Mouse (Mus musculus) brown adipose tissue, adult 24 weeks (tissue): ENCODE data around the gene Traf5. TPM values are rescaled to one million over a fixed set of nuclear protein-coding genes. Genes with fewer than 3 reads are reported as not detected.

ENCODE experiments used
- H3K27ac ChIP-seq: fragments of 200-500 bp; replicated peaks from 2 replicates; pipeline ENCODE4 v1.5.1; 2012; ENCODE audit warnings: low read depth, mild to moderate bottlenecking, low read length
- H3K4me1 ChIP-seq: fragments of 200-500 bp; 2 replicates; pipeline ENCODE4 v1.6.1; 2012; ENCODE audit warnings: low read length, mixed read lengths; ENCODE audit not compliant: control insufficient read depth, insufficient read depth, insufficient read length
- H3K4me3 ChIP-seq: fragments of 200-500 bp; 2 replicates; pipeline ENCODE4 v1.5.1; 2012; ENCODE audit warnings: low read depth, mild to moderate bottlenecking, low read length, moderate library complexity; ENCODE audit not compliant: insufficient read depth
- polyA plus RNA-seq: library from polyadenylated mRNA; stranded (reverse); fragments of >200 nt; gene quantifications from 2 replicates; pipeline ENCODE4 v1.2.4, GENCODE M21; 2012; ENCODE audit not compliant: missing spikeins, insufficient read depth, insufficient read length

Traf5 gene
- polyA plus RNA-seq, 1 experiment, result 3.1 TPM

DNA sequence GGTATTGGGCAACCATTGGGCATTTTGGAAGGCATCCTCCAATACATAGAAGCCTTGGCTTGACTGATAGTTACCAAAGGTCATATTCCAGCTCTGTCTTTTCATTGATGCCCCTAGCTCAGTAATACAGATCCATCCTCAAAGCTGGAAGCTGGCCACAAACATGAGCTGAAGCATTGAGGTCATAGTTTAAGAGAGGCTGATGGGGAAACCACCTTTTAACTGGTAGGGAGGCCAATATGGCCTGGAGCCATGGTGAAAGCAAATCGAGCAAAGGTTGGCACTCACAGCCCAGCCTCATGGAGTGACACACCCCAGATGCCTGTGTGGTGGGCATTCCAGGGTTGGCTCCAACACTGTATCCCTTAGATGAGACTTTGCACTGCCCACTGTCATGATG, 9.7 kb downstream of the Traf5 start:
- no peak overlapping the region for H3K27ac ChIP-seq
- peaks cover 11% of the 10 kb centered on the region; the same call in 1 of the 2 replicates for H3K4me1 ChIP-seq
- H3K4me3 ChIP-seq, result no peak overlapping the region

DNA sequence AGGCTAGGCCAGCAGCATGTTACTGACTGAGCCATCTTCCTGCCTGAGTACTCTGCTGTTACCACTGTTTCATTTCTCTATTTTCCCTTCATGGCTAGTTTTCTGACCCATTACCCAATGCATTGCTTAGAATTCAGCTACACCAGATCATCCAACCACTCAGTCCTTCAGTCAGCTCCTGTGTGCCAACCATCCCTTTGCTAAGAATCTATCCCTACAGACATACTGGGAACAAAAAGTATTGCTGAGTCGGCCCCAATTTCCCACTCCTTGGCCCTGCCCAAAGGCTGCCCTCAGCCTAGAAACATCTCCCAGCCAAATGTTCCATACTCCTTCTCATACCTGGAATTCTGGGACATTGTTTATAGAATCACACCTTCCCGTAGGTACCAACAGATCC, 11.2 kb downstream of the Traf5 start:
- Histone ChIP-seq H3K27ac (no peak overlapping the region), H3K4me3 (no peak overlapping the region), H3K4me1 (peaks cover 20% of the 10 kb centered on the region)

DNA sequence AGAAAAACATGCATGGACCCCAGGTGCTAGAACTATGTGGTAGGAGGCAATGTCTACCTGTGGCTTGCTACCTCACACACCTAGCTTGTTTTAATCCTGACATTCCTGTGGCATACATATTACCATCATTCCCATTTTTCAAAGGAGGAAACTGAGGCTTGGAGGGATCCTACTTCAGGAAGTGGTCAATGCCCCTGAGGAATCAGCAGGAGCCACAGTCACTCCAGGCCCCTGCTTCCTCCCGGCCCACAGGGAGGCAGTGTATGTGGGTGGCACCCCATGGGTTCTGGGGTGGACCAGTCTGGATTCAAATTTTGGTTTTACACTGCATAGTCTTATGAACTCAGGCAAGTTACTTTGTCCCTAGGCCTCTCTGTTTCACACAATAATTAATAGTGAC, 13.2 kb downstream of the Traf5 start:
- peaks cover 24% of the 10 kb centered on the region for H3K4me1 ChIP-seq
- peak overlapping the region; percentile 59 for H3K27ac ChIP-seq
- H3K4me3 ChIP-seq, result no peak overlapping the region

DNA sequence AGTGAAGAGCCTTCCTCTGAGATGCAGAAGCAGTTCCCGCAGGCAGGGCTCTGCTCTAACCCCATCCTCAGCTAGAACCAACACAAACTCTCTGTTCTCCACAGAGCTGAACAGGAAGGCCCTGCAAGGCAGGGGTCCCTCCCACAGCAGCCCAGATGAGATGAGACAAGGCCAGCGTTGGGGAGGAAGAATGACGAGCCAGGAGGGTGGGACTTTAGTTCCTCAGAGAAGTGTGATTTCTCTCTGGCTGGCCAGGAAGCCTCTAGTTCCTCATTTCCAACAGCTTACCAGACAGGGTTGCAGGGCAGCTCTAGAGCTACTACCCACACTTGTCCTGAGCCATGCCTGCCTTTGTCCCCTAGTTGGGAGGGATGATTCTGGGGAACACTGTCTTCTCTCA, 14.0 kb downstream of the Traf5 start:
- Histone ChIP-seq H3K4me3 (no peak overlapping the region), H3K4me1 (peaks cover 24% of the 10 kb centered on the region), H3K27ac (peak overlapping the region; percentile 59)

GRCm38 (mm10) chr1:192076796-192077535, 15.4 kb downstream of the Traf5 start:
- Histone ChIP-seq H3K4me3 (no peak overlapping the region), H3K27ac (peak overlapping the region; percentile 26), H3K4me1 (peaks cover 24% of the 10 kb centered on the region)

DNA sequence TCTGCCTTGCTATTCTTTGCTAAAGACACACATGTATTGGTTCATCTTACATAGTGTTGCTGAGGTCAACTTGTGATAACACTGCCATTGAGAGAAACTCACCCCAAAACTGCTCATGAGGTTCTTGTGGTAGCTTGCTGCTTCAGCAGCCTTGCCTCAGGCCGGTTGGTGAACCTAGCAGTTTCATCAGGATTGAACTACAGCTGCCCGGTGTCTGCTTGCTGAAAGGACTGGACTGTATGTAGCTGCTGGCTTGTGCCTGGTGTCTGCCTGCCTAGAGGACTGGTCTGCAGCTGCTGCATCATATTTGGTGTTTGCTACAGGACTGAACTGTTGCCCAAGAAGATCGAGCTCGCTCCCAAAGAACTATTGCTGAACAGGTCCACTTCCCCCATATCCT, 16.3 kb downstream of the Traf5 start:
- Histone ChIP-seq H3K4me3 (no peak overlapping the region), H3K4me1 (peaks cover 24% of the 10 kb centered on the region), H3K27ac (no peak overlapping the region)

- H3K4me3 ChIP-seq, result no peak overlapping the region
- no peak overlapping the region for H3K27ac ChIP-seq
- H3K4me1 ChIP-seq, result peaks cover 31% of the 10 kb centered on the region
Observed at GRCm38 (mm10) chr1:192074824-192075223, 17.5 kb downstream of the Traf5 start.

DNA sequence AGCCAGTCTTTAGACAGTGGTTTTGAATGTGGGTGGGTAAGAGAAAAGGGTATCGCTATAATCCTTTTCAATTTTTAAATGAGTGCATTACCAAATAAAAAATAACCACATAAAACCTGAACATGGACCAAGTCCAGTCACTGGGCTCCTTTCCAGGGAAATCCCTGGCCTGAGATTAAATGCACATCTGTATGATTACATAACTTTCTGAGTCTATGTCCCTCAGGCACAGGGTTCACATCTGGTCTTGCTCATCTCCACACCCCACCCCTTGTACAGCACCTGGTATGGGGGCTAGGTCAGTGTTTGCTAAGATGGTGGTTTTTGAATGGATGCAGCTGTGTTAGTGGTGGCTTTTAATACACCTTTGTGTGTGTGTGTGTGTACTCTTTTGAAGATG, 19.9 kb downstream of the Traf5 start:
- no peak overlapping the region for H3K27ac ChIP-seq
- no peak overlapping the region for H3K4me3 ChIP-seq
- peaks cover 18% of the 10 kb centered on the region for H3K4me1 ChIP-seq

DNA sequence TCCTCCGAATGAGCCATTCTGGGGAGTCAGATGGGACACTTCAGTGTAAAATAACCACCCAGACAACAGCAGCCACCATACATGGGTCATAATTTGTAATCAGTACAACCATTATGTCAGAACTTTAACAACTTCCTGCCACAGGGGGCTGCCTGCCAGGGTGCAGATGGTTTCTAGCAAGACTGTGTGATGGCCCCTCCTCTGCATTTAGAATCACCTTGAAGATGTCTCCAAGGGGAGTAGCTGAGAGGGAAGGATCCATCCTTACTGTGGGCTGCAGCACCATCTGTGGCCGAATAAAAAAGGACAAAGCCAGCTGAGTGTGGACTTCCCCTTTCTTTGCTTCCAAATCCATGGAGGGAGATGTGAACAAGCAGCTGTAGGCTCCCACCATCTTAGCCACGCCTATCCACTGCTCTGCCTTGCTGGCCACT, 21.7 kb downstream of the Traf5 start:
- peaks cover 10% of the 10 kb centered on the region for H3K4me1 ChIP-seq
- no peak overlapping the region for H3K4me3 ChIP-seq
- H3K27ac ChIP-seq, result no peak overlapping the region

DNA sequence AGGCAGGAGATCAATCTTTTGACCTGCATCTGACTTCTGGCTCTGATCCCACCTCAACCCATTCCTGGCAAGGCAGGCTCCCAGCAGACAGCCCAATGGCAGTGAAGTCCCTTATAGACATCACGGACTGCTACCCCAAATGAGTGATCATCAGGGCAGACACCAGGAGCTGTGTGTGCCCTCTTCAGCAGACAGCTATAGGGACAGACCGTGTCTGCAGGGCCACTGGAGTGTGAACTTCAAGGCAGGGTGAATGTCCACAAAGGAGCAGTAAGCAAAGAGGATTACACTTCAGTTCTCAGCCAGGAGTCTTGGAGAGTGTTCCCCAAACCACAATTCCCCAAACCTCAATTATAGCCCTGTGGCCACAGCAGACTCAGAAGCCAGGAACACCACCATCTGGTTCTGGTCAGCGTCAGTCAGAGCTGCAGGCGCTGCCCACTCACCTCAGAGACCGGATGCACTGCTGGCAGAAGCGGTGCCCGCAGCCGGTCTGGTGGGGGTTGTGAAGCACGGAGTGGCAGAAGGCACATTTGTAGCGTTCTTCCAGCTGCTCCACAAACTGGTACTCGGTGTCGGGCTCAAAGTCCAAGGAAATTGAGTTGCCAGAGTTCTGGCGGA, 22.3 kb downstream of the Traf5 start:
- no peak overlapping the region for H3K4me3 ChIP-seq
- no peak overlapping the region for H3K27ac ChIP-seq

GRCm38 (mm10) chr1:192068188-192068587, 24.2 kb downstream of the Traf5 start:
- Histone ChIP-seq H3K4me3 (no peak overlapping the region), H3K27ac (no peak overlapping the region), H3K4me1 (peaks cover 7% of the 10 kb centered on the region; the same call in 1 of the 2 replicates)

More for the DNA sequence above, 22.3 kb downstream of the Traf5 start:
- peaks cover 10% of the 10 kb centered on the region for H3K4me1 ChIP-seq

DNA sequence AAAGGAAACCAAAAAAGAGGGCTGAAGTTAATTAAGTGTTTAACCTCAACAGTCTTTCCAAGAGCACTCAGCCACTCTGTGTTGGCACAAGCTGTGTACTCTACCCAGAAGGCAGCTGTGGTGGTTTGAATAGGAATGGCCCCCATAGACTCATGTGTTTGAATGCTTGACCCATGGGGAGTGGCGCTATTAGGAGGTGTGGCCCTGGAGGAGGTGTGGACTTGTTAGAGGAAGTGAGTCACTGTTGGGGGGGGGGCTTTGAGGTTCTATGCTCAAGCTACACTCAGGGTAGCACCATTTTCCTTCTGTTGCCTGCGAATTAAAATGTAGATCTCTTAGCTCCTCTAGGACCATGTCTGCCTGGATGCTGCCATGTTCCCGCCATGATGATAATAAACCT, 25.4 kb downstream of the Traf5 start:
- Histone ChIP-seq H3K4me1 (peaks cover 7% of the 10 kb centered on the region; the same call in 1 of the 2 replicates), H3K4me3 (no peak overlapping the region), H3K27ac (no peak overlapping the region)

- Histone ChIP-seq H3K4me1 (no peaks in the 10 kb centered on the region), H3K27ac (no peak overlapping the region), H3K4me3 (no peak overlapping the region)
Observed at GRCm38 (mm10) chr1:192063209-192063946, 29.0 kb downstream of the Traf5 start.

- no peaks in the 10 kb centered on the region for H3K4me1 ChIP-seq
- no peak overlapping the region for H3K27ac ChIP-seq
- no peak overlapping the region for H3K4me3 ChIP-seq
Observed at GRCm38 (mm10) chr1:192062682-192063081, 29.7 kb downstream of the Traf5 start.

DNA sequence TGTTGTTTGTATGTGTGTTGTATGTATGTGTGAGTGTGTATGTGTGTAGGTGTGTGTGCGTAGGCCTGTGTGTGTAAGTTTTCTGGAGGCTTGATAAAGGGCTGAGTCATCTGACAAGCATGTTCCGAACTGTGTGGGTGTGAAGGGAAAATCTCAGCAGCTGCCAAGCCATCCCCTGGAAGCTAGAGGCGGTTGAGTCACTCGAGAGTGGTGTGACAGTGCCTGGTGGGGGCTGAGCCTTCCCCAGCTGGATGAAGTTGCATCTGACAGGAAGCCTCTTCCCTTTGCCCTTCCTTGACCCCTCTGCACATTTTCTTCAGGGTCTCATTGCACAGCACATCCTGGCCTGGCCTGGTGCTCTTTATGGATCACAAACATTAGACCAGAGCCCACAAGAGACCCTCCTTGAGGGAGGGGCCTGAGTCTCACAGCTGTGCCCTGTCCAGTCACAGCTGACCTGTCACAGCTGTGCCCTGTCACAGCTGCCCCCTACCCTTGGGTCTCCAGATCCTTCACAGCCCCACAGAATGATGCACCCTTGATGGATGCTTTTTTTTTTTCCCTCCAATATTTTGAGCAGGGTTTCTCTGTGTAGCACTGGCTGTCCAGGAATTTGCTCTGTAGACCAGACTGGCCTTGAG, 30.6 kb downstream of the Traf5 start:
- Histone ChIP-seq H3K4me3 (no peak overlapping the region), H3K27ac (no peak overlapping the region), H3K4me1 (no peaks in the 10 kb centered on the region)
